Mouse (Mus musculus): Measurements from ENCODE around the gene Rela.

- no peak for TF ChIP-seq CTCF (IDR thresholded peaks at IDR 0.05; ENCODE audit: insufficient read depth, low read depth, low read length)
- no peak for TF ChIP-seq POLR2A (IDR thresholded peaks at IDR 0.05; ENCODE audit: insufficient read depth, low read depth, low read length)
Measured at GRCm38 (mm10) chr19:5664669-5665257, 27.5 kb downstream of the Rela start.
